Comparison of ENCODE assay signal across 7 mouse cellular contexts in genomic region chr15:27681419-27682187, GRCm38 (mm10). TPM values are rescaled to one million over a fixed set of nuclear protein-coding genes. Genes with fewer than 3 reads are reported as not detected.
DNase-seq lines count a peak whose midpoint lies in the region; ATAC-seq and TF ChIP-seq lines count a peak whose summit lies in the region.

Gene Otulinl (minus strand): TSS chr15:27681579.

- TF ChIP-seq EP300 in heart, adult 2 months (IDR thresholded peaks at IDR 0.05; ENCODE audit: insufficient read depth, low read depth, low read length), result no peak

- peak within 1 kb of the TSS; percentile 69 for H3K4me3 ChIP-seq in embryonic facial prominence, embryonic 13.5 days
- H3K4me3 ChIP-seq in heart, adult 2 months, result peak within 1 kb of the TSS; percentile 62
- peak within 1 kb of the TSS; percentile 51 for H3K4me3 ChIP-seq in kidney, adult 2 months (ENCODE audit: insufficient read depth, low read depth, low read length)
- H3K4me3 ChIP-seq in limb, embryonic 11.5 days (ENCODE audit: low read depth, low read length), result peak within 1 kb of the TSS; percentile 62
- peak within 1 kb of the TSS; percentile 64 for H3K4me3 ChIP-seq in midbrain, embryonic 13.5 days (replicated peaks)
- H3K4me3 ChIP-seq in small intestine, adult 2 months (ENCODE audit: low read depth, low read length), result peak within 1 kb of the TSS; percentile 74

- peak within 1 kb of the TSS; percentile 74 for H3K27ac ChIP-seq in embryonic facial prominence, embryonic 13.5 days
- peak within 1 kb of the TSS; percentile 49 for H3K27ac ChIP-seq in heart, adult 2 months
- H3K27ac ChIP-seq in kidney, adult 2 months (ENCODE audit: insufficient read depth, low read depth, low read length), result 0 out of 2 replicates have a peak within 1 kb of the TSS, but pooled peaks have one; percentile 6
- no peak within 1 kb of the TSS for H3K27ac ChIP-seq in limb, embryonic 11.5 days (replicated peaks; ENCODE audit: low read depth, low read length)
- 0 out of 2 replicates have a peak within 1 kb of the TSS, but pooled peaks have one; percentile 19 for H3K27ac ChIP-seq in midbrain, embryonic 13.5 days
- peak within 1 kb of the TSS; percentile 35 for H3K27ac ChIP-seq in small intestine, adult 2 months (ENCODE audit: insufficient read depth, low read depth, low read length)

- peak within 1 kb of the TSS; percentile 86 for H3K4me2 ChIP-seq in embryonic facial prominence, embryonic 13.5 days
- H3K4me2 ChIP-seq in limb, embryonic 11.5 days (ENCODE audit: low read depth, severe bottlenecking), result peak within 1 kb of the TSS; percentile 94
- H3K4me2 ChIP-seq in midbrain, embryonic 13.5 days (replicated peaks), result peak within 1 kb of the TSS; percentile 84

- DNase-seq in adrenal gland, postnatal 4 days (ENCODE audit: low spot score in 2 of 2), result peak; percentile 81 to 87
- peak; percentile 95 to 99 for DNase-seq in heart, adult 2 months
- DNase-seq in kidney, adult 2 months, result peak; percentile 95
- peak; percentile 95 for DNase-seq in limb, embryonic 11.5 days (ENCODE audit: low spot score)

- peak within 1 kb of the TSS; percentile 79 for H3K9ac ChIP-seq in embryonic facial prominence, embryonic 13.5 days
- peak within 1 kb of the TSS; percentile 71 for H3K9ac ChIP-seq in heart, adult 2 months (ENCODE audit: low read depth, low read length)
- peak within 1 kb of the TSS; percentile 68 for H3K9ac ChIP-seq in limb, embryonic 11.5 days (ENCODE audit: low read length)
- H3K9ac ChIP-seq in midbrain, embryonic 13.5 days (replicated peaks), result peak within 1 kb of the TSS; percentile 75

- H3K27me3 ChIP-seq in embryonic facial prominence, embryonic 13.5 days, result no peaks in the 10 kb centered on the region
- peaks cover 2% of the 10 kb centered on the region for H3K27me3 ChIP-seq in heart, adult 2 months (ENCODE audit: control insufficient read depth, insufficient read depth, low read length)
- H3K27me3 ChIP-seq in kidney, adult 2 months (replicated peaks; ENCODE audit: control insufficient read depth, insufficient read depth, low read length), result no peaks in the 10 kb centered on the region
- H3K27me3 ChIP-seq in limb, embryonic 11.5 days (ENCODE audit: control insufficient read depth, insufficient read depth, low read length), result no peaks in the 10 kb centered on the region
- H3K27me3 ChIP-seq in midbrain, embryonic 13.5 days, result peaks cover 30% of the 10 kb centered on the region
- H3K27me3 ChIP-seq in small intestine, adult 2 months (ENCODE audit: control insufficient read depth, insufficient read depth, low read length), result no peaks in the 10 kb centered on the region

- H3K79me2 ChIP-seq in heart, adult 2 months (replicated peaks; ENCODE audit: control insufficient read depth, insufficient read depth, low read length), result no peaks in the 10 kb centered on the region

- no peaks in the 10 kb centered on the region for H3K36me3 ChIP-seq in embryonic facial prominence, embryonic 13.5 days
- H3K36me3 ChIP-seq in heart, adult 2 months (ENCODE audit: control insufficient read depth, insufficient read depth, low read length), result no peaks in the 10 kb centered on the region
- H3K36me3 ChIP-seq in kidney, adult 2 months (ENCODE audit: control insufficient read depth, insufficient read depth, low read length), result no peaks in the 10 kb centered on the region
- no peaks in the 10 kb centered on the region for H3K36me3 ChIP-seq in limb, embryonic 11.5 days (ENCODE audit: control insufficient read depth, insufficient read depth, low read length)
- no peaks in the 10 kb centered on the region for H3K36me3 ChIP-seq in midbrain, embryonic 13.5 days
- H3K36me3 ChIP-seq in small intestine, adult 2 months (ENCODE audit: control insufficient read depth, insufficient read depth, low read length), result no peaks in the 10 kb centered on the region

- intact Hi-C loops in heart, adult 2 months (cut with DNase I), result no loop called here

- ATAC-seq in embryonic facial prominence, embryonic 13.5 days (ENCODE audit: insufficient number of reproducible peaks, insufficient read depth, low FRiP score, low TSS enrichment, low read depth), result peak; percentile 98
- peak; percentile 99 for ATAC-seq in limb, embryonic 11.5 days (ENCODE audit: insufficient number of reproducible peaks, low FRiP score, low TSS enrichment, low read depth)
- peak; percentile 100 for ATAC-seq in midbrain, embryonic 13.5 days

- H3K4me1 ChIP-seq in embryonic facial prominence, embryonic 13.5 days, result peaks cover 24% of the 10 kb centered on the region
- H3K4me1 ChIP-seq in heart, adult 2 months (ENCODE audit: control insufficient read depth, insufficient read depth, low read length), result peaks cover 2% of the 10 kb centered on the region
- H3K4me1 ChIP-seq in kidney, adult 2 months (ENCODE audit: control insufficient read depth, insufficient read depth, low read length), result peaks cover 3% of the 10 kb centered on the region; the same call in 1 of the 2 replicates
- 0 out of 2 replicates have a peak, but pooled peaks cover 3% of the 10 kb centered on the region for H3K4me1 ChIP-seq in limb, embryonic 11.5 days (ENCODE audit: control insufficient read depth, insufficient read depth, low read length)
- peaks cover 13% of the 10 kb centered on the region for H3K4me1 ChIP-seq in midbrain, embryonic 13.5 days (replicated peaks)
- H3K4me1 ChIP-seq in small intestine, adult 2 months (ENCODE audit: control insufficient read depth, insufficient read depth, insufficient read length, low read length), result 0 out of 2 replicates have a peak, but pooled peaks cover 3% of the 10 kb centered on the region

- peak; percentile 59 for TF ChIP-seq POLR2A in heart, adult 2 months (IDR thresholded peaks at IDR 0.05; ENCODE audit: insufficient read depth, low read depth, low read length)
- TF ChIP-seq POLR2A in kidney, adult 2 months (IDR thresholded peaks at IDR 0.05; ENCODE audit: low read depth, low read length), result no peak
- peak; percentile 69 for TF ChIP-seq POLR2A in small intestine, adult 2 months (IDR thresholded peaks at IDR 0.05; ENCODE audit: low read depth, low read length)

- WGBS in embryonic facial prominence, embryonic 13.5 days, result 1% methylated on average over 59 of the region's 59 CpGs
- 2% methylated on average over 59 of the region's 59 CpGs for WGBS in heart, adult 2 months
- WGBS in kidney, adult 2 months, result 2% methylated on average over 59 of the region's 59 CpGs
- 2% methylated on average over 59 of the region's 59 CpGs for WGBS in limb, embryonic 11.5 days
- 2% methylated on average over 58 of the region's 59 CpGs for WGBS in midbrain, embryonic 13.5 days
- WGBS in small intestine, adult 2 months, result 3% methylated on average over 55 of the region's 59 CpGs

- no peak for TF ChIP-seq CTCF in heart, adult 2 months (IDR thresholded peaks at IDR 0.05)
- TF ChIP-seq CTCF in kidney, adult 2 months (conservative IDR thresholded peaks at IDR 0.05; ENCODE audit: insufficient read depth, insufficient read length, low read depth, low read length), result no peak
- no peak for TF ChIP-seq CTCF in small intestine, adult 2 months (IDR thresholded peaks at IDR 0.05; ENCODE audit: extremely low read depth, insufficient read length, insufficient replicate concordance, low read depth, low read length)

- H3K9me3 ChIP-seq in embryonic facial prominence, embryonic 13.5 days, result no peaks in the 10 kb centered on the region
- H3K9me3 ChIP-seq in limb, embryonic 11.5 days (ENCODE audit: control insufficient read depth, low read length), result no peaks in the 10 kb centered on the region
- no peaks in the 10 kb centered on the region for H3K9me3 ChIP-seq in midbrain, embryonic 13.5 days

RNA-seq across cellular contexts. Expression of gene Otulinl, which starts in this region (rescaled TPM):
- total RNA-seq in adrenal gland, postnatal 4 days (2021), result 1 to 10 TPM; 6.2 to 8.3 TPM
- polyA plus RNA-seq in embryonic facial prominence, embryonic 13.5 days (2015; fragmentation: Nextera tagmentation; extraction: Ambion mirVana), result 19.8 and 27.0 TPM in 2 replicates
- 1 to 10 TPM; 1.9 to 3.0 TPM for total RNA-seq in heart, adult 2 months (2021)
- polyA plus RNA-seq in heart, adult 2 months (2012; rRNA removed), result 1.5 and 1.9 TPM in 2 replicates
- 2.4 and 5.1 TPM in 2 replicates for polyA plus RNA-seq in kidney, adult 2 months (2012; rRNA removed)
- 9.1 and 11.8 TPM in 2 replicates for polyA plus RNA-seq in limb, embryonic 11.5 days (2014; fragmentation: Nextera tagmentation; extraction: Ambion mirVana)
- polyA plus RNA-seq in midbrain, embryonic 13.5 days (2015; fragmentation: Nextera tagmentation; extraction: Ambion mirVana), result 6.5 and 8.2 TPM in 2 replicates
- 1.8 and 3.0 TPM in 2 replicates for polyA plus RNA-seq in small intestine, adult 2 months (2012; rRNA removed)
